Mouse (Mus musculus) olfactory bulb, adult 2 months (tissue): ENCODE results near the gene Rasgef1b.

Experiments used
- CTCF ChIP-seq: fragments of 200-500 bp; IDR thresholded peaks from 2 replicates; pipeline ENCODE4 v1.5.1; 2012; ENCODE audit warnings: low read depth, mild to moderate bottlenecking, low read length, moderate library complexity; ENCODE audit not compliant: insufficient read depth
- POLR2A ChIP-seq: fragments of 200-500 bp; IDR thresholded peaks from 2 replicates; pipeline ENCODE4 v1.6.1; 2012; ENCODE audit warnings: mild to moderate bottlenecking, low read depth, low read length, moderate library complexity; ENCODE audit not compliant: insufficient read depth

- TF ChIP-seq CTCF (no peak), POLR2A (no peak)
These were observed 306.0 kb downstream of the Rasgef1b start for GRCm38 (mm10) chr5:99422856-99423255.
